Mouse (Mus musculus): ENCODE results near the gene Lingo3. TPM values are rescaled to one million over a fixed set of nuclear protein-coding genes. Genes with fewer than 3 reads are reported as not detected.

The Lingo3 gene
- polyA plus RNA-seq, 1 experiment from 2014 or later: 0.61 TPM

DNA sequence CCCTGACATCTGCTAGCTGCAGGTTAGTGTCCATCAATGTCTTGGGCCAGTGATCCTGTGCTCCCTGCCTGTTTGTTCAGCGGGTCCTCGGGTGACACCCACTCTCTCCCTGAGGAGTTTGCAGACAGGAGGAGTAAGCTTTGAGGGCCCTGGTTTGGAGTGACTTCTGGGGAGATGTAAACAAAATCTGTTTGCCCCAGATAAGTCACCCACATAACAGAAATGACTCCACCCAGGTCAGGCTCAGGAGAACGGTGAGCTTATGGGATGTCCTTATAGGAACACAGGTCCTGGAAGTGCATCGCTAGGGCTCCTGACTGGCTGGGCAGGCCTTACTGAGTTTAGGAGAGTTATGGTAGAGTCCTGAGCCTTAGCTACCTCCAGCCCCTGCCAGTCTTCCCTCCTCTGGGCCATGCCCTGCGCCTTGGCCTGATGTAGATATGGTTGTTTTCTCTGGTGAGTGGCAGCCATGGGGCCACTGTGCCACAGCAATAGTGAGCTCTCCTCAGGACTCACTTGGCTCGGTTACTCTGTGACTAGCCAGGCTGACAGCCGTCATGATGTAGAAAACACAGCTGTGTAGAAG, 14.6 kb upstream of the Lingo3 start:
- Histone ChIP-seq H3K27ac (no peak overlapping the region), H3K27me3 (ENCODE audit: insufficient read depth, low read length) (no peaks in the 10 kb centered on the region), H3K4me2 (ENCODE audit: low read length) (no peak overlapping the region), H3K9me3 (replicated peaks; ENCODE audit: low read length) (no peaks in the 10 kb centered on the region), H3K4me3 (replicated peaks; ENCODE audit: low read depth, low read length) (no peak overlapping the region), H3K4me1 (replicated peaks; ENCODE audit: insufficient read depth, low read length) (peaks cover 16% of the 10 kb centered on the region), H3K9ac (ENCODE audit: low read depth, low read length) (0 out of 2 replicates have a peak overlapping the region, but pooled peaks have one; percentile 23), H3K36me3 (ENCODE audit: insufficient read depth, low read length) (peaks cover 20% of the 10 kb centered on the region)
- DNase-seq (ENCODE audit: low spot score): no peak
- 68% methylated on average over 7 of the region's 7 CpGs for WGBS
- TF ChIP-seq CTCF (IDR thresholded peaks at IDR 0.05; ENCODE audit: low read depth): no peak
- ATAC-seq (replicated peaks; ENCODE audit: low FRiP score, low read depth): no peak

DNA sequence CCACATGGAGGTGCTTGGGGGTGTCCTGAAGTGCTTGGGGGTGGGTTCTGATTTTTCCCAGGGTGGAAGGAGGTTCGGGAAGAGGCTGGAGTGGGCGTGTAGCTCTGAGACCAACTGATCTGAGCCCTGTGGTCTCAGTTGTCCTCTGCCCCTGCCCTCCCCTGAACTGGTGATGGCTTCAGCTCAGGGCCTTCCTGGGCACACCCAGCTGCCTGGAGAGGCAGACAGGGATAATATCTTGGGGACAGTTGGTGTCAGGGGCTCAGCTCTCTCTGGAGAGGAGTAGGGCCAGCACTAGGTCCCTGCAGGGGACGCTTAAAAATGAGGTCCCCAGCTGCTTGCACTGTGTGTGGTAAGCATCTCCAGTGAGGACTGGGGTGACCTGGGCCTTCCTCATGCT, 14.0 kb upstream of the Lingo3 start:
- H3K4me3 ChIP-seq (replicated peaks; ENCODE audit: low read depth, low read length): no peak overlapping the region
- peaks cover 19% of the 10 kb centered on the region for H3K36me3 ChIP-seq (ENCODE audit: insufficient read depth, low read length)
- no peak overlapping the region for H3K27ac ChIP-seq
- ATAC-seq (replicated peaks; ENCODE audit: low FRiP score, low read depth) (no peak), DNase-seq (ENCODE audit: low spot score) (no peak)
- H3K4me2 ChIP-seq (ENCODE audit: low read length): no peak overlapping the region
- peaks cover 16% of the 10 kb centered on the region for H3K4me1 ChIP-seq (replicated peaks; ENCODE audit: insufficient read depth, low read length)
- no peak for TF ChIP-seq CTCF (IDR thresholded peaks at IDR 0.05; ENCODE audit: low read depth)
- H3K9ac ChIP-seq (ENCODE audit: low read depth, low read length): 0 out of 2 replicates have a peak overlapping the region, but pooled peaks have one; percentile 23
- 67% methylated on average over 3 of the region's 3 CpGs for WGBS
- H3K27me3 ChIP-seq (ENCODE audit: insufficient read depth, low read length): no peaks in the 10 kb centered on the region
- H3K9me3 ChIP-seq (replicated peaks; ENCODE audit: low read length): no peaks in the 10 kb centered on the region

DNA sequence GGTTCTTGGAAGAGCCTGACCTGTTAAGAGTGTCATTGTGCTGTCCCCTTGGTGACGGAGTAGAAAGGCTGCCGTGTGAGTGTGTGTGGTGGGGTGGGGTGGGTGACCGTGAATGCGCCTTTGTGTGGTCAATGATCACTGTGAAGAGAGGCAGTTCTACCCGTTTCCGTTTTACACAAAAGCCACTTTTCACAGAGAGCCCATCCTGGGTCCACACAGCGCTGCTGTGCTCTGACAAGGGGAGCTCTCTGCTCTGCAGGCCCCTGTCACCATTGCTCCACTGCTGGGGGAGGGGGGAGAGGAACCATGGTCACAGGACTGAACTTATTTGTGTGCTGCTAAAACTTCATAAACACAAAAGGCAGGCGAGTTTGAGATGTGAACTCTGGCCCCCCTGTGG, 13.5 kb upstream of the Lingo3 start:
- H3K27me3 ChIP-seq (ENCODE audit: insufficient read depth, low read length): no peaks in the 10 kb centered on the region
- 0 out of 2 replicates have a peak overlapping the region, but pooled peaks have one; percentile 23 for H3K9ac ChIP-seq (ENCODE audit: low read depth, low read length)
- 73% methylated on average over 8 of the region's 8 CpGs for WGBS
- H3K9me3 ChIP-seq (replicated peaks; ENCODE audit: low read length): no peaks in the 10 kb centered on the region
- H3K27ac ChIP-seq: no peak overlapping the region
- ATAC-seq (replicated peaks; ENCODE audit: low FRiP score, low read depth): no peak
- no peak for DNase-seq (ENCODE audit: low spot score)
- TF ChIP-seq CTCF (IDR thresholded peaks at IDR 0.05; ENCODE audit: low read depth): no peak
- H3K4me2 ChIP-seq (ENCODE audit: low read length): no peak overlapping the region
- H3K4me3 ChIP-seq (replicated peaks; ENCODE audit: low read depth, low read length): no peak overlapping the region
- H3K36me3 ChIP-seq (ENCODE audit: insufficient read depth, low read length): peaks cover 17% of the 10 kb centered on the region
- H3K4me1 ChIP-seq (replicated peaks; ENCODE audit: insufficient read depth, low read length): peaks cover 16% of the 10 kb centered on the region

DNA sequence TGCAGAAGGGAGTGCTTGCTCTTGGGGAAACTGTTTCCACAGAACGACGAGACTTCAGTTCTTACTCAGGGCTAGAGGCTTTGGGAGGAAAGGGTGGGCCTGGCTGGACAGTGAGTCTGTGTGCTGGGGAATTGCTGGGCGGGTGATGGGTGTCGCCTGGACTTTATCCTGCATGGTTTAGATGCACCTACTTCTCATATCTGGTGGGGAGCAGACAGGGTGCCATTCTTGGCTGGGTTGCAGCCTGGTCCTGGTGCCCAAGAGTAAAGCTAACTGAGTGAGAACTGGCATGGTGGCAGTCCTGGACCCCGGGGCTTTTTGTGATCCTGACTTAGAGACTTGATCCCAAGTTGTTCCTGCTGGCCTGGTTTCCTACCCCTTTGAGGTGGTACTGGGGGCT, 13.1 kb upstream of the Lingo3 start:
- H3K4me1 ChIP-seq (replicated peaks; ENCODE audit: insufficient read depth, low read length): peaks cover 16% of the 10 kb centered on the region
- peaks cover 17% of the 10 kb centered on the region for H3K36me3 ChIP-seq (ENCODE audit: insufficient read depth, low read length)
- no peak overlapping the region for H3K27ac ChIP-seq
- 84% methylated on average over 5 of the region's 5 CpGs for WGBS
- H3K4me2 ChIP-seq (ENCODE audit: low read length): no peak overlapping the region
- no peaks in the 10 kb centered on the region for H3K9me3 ChIP-seq (replicated peaks; ENCODE audit: low read length)
- ATAC-seq (replicated peaks; ENCODE audit: low FRiP score, low read depth) (no peak), DNase-seq (ENCODE audit: low spot score) (no peak)
- no peak for TF ChIP-seq CTCF (IDR thresholded peaks at IDR 0.05; ENCODE audit: low read depth)
- no peak overlapping the region for H3K9ac ChIP-seq (ENCODE audit: low read depth, low read length)
- H3K27me3 ChIP-seq (ENCODE audit: insufficient read depth, low read length): no peaks in the 10 kb centered on the region
- no peak overlapping the region for H3K4me3 ChIP-seq (replicated peaks; ENCODE audit: low read depth, low read length)

DNA sequence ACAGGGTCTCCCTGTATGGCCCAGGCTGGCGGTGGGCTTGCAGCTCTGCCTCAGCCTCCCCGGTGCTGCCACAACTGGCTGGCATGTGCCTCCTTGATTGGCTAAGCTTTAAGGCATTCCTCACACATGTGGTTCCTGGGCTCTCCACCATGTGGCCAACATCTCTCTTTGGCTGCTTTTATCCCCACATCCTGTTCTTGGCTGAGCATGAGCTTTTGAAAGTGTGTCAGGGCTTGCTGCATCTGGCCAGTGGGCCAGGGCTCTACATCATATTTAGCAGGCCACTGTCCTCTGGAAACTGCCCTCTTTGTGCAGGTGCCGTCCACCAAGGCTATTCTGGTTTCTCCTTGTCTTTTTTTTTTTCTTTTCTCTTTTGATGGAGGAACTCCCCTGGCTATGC, 12.4 kb upstream of the Lingo3 start:
- peak; percentile 27; the same call in 1 of the 2 replicates for TF ChIP-seq CTCF (IDR thresholded peaks at IDR 0.05; ENCODE audit: low read depth)
- Histone ChIP-seq H3K9me3 (replicated peaks; ENCODE audit: low read length) (no peaks in the 10 kb centered on the region), H3K27ac (no peak overlapping the region), H3K4me3 (replicated peaks; ENCODE audit: low read depth, low read length) (no peak overlapping the region), H3K27me3 (ENCODE audit: insufficient read depth, low read length) (no peaks in the 10 kb centered on the region), H3K4me2 (ENCODE audit: low read length) (peak overlapping the region; percentile 100; the same call in 1 of the 2 replicates), H3K36me3 (ENCODE audit: insufficient read depth, low read length) (peaks cover 17% of the 10 kb centered on the region; the same call in 1 of the 2 replicates), H3K4me1 (replicated peaks; ENCODE audit: insufficient read depth, low read length) (peaks cover 16% of the 10 kb centered on the region), H3K9ac (ENCODE audit: low read depth, low read length) (no peak overlapping the region)
- 61% methylated on average over 3 of the region's 3 CpGs for WGBS
- DNase-seq (ENCODE audit: low spot score) (peak; percentile 42), ATAC-seq (replicated peaks; ENCODE audit: low FRiP score, low read depth) (no peak)

DNA sequence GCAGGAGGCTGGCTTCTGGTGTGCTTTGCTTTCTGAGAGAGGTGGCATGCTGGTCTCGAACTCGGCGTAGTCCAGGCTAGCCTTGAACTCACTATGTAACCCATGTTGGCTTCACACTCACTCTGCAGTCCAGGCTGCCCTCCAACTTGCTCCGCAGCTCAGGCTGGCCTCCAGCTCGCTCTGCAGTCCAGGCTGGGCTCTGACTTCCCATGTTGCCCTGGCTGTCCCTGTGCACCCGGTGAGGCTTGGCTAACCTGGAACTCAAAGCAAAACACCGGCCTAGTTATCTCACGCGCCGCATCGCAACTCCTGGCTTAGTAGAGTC, 11.9 kb upstream of the Lingo3 start:
- 21% methylated on average over 11 of the region's 11 CpGs for WGBS
- ATAC-seq (replicated peaks; ENCODE audit: low FRiP score, low read depth): no peak
- no peak for TF ChIP-seq CTCF (IDR thresholded peaks at IDR 0.05; ENCODE audit: low read depth)

More for the DNA sequence above, 11.9 kb upstream of the Lingo3 start:
- Histone ChIP-seq H3K4me1 (replicated peaks; ENCODE audit: insufficient read depth, low read length) (peaks cover 16% of the 10 kb centered on the region), H3K9ac (ENCODE audit: low read depth, low read length) (peak overlapping the region; percentile 84), H3K27ac (no peak overlapping the region), H3K36me3 (ENCODE audit: insufficient read depth, low read length) (peaks cover 19% of the 10 kb centered on the region; the same call in 1 of the 2 replicates), H3K27me3 (ENCODE audit: insufficient read depth, low read length) (no peaks in the 10 kb centered on the region), H3K4me2 (ENCODE audit: low read length) (peak overlapping the region; percentile 100), H3K4me3 (replicated peaks; ENCODE audit: low read depth, low read length) (peak overlapping the region; percentile 94), H3K9me3 (replicated peaks; ENCODE audit: low read length) (no peaks in the 10 kb centered on the region)
- DNase-seq (ENCODE audit: low spot score): no peak
